Mouse (Mus musculus) spleen, adult 18-20 months (tissue): Measurements from ENCODE around the gene Spg21.

ENCODE experiments used
- DNase-seq, 2 experiments: peaks; one replicate each; pipeline ENCODE4 v3.0.0; 2022; ENCODE audit warnings: mixed read lengths in 2 of 2

Gene Spg21

DNA sequence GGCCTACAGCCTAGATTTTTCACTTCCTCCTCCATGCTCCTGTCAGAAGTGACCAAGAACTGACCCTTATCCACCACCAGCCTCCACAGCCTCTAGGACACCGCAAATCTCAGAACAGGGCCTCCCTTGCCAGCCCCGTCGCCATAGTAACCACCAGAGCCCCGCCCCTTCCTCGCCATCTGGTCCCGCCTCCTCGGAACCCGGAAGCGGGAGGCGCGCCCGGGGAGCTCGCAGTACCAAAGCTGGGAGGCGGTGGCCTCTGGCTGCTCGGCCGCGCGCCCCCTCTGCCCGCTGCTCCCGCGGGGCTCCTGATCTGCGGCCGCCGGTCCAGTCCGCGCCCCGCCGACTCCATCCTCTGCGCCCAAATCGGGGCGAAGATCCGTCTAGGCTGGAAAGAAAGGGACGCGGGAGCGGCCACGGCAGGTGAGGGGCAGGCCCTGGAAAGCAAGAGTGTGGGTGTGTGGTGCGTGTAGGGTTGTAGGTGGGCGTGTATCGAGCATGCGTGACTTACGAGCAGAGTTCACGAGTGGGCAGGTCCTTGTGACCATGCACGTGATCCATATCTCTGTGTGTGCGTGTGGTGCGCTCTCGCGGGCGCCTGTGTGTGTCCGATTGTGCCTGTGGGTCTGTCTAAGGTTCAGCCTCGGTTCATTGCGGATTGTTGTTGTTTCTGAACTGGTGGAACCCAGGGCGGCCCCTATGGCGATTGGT is at the start of gene Spg21:
Gene Spg21 (plus strand): TSS at position 216 of the 711 bp plus-strand sequence.
- peak; percentile 95 to 98 for DNase-seq

DNA sequence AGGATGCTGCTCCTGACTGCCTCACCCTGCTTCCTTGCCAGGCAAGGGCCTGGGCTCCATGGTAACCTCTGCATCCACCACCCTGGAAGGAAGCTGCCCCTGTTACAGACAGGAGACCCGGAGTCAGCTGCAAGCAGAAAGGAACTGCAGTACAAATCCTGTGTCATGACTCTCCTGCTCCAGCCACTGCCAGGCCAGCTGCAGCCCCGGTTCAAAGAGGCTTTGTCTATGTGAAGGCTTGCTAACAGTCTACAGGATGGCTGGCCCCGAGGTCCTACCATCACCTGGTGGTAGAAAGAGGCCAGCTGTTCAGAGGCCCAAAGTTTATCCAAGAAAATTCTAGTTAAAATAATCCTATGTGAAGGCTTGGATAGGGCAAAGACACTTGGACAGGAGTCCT is 49.4 kb upstream of the Spg21 start:
- DNase-seq, result no peak

GRCm38 (mm10) chr9:65417738-65418137 is 43.0 kb upstream of the Spg21 start:
- no peak for DNase-seq

- DNase-seq, result no peak
These were observed 41.1 kb upstream of the Spg21 start for GRCm38 (mm10) chr9:65419633-65420032.

DNA sequence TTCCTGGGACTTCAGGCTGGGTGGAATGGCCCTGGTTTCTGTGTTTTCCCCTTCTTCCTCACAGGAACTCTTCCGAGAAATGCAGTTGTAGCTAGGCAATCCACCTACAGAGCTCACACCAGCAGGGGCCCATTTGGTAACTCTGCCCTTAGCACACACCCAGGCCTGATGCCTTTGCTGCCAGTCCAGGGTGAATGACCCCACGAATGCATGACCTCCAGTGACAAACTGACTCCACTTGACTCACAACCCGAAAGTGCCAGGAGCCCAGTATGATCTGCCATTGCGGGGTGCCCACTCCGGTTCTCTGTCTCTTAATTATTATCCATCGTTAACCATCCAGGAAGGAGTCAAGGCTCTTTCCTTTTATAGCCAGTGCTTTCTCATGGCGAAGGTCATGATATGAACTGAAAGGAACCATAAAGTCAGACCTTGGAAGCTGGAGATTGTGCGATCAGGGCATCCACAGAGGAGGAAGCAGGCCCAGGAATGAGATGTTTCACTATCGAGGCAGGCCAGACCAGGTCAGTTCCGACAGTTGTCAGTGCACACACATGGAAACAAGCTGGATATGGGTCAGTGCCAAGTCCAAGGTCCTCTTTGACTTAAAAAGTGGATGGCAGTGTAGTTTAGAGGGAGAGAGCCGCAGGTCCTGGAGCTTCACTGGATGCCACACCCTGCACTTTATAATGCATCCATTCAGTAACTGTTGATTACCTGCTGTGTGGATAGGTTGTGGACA is 37.8 kb upstream of the Spg21 start, which contains the start of gene Slc51b:
Gene Slc51b (minus strand): TSS at position 196 of the 742 bp plus-strand sequence.
- no peak for DNase-seq

GRCm38 (mm10) chr9:65424393-65424792 is 36.4 kb upstream of the Spg21 start:
- DNase-seq, result no peak

GRCm38 (mm10) chr9:65427511-65427910 is 33.2 kb upstream of the Spg21 start:
- DNase-seq, result no peak

DNA sequence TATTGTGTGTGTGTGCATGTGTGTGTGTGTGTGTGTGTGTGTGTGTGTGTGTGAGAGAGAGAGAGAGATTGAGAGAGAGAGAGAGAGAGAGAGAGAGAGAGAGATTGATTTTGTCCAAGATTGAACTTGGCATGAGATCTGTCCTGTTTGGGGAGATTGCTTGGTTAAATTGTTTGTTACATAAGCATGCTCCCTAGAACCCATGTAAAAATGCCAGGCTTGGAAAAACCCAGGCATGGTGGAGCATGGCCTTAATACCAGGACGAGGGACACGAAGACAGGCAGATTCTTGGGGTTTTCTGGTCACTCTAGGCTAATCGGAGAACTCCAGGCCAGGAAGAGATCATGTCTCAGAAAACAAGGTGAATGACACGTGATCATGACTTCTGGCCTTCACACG is 32.7 kb upstream of the Spg21 start:
- DNase-seq, result no peak

DNA sequence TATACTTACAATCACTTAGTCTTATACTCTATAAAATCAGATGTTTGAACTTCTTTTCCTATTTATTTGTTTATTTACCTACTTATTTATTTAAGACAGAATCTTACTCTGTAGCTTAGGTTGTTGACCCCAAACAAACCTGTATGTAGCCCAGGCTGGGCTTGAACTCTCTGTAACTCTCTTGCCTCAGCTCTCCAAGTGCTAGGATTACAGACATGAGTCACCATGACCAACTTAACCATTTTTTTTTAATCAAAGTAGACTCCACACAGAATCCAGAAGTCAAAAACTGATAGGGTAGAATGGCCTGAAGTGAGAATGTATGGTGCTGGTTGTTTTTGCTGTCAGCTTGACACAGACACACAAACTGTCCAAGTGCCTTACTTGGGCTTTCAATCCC is 30.3 kb upstream of the Spg21 start:
- no peak for DNase-seq

DNA sequence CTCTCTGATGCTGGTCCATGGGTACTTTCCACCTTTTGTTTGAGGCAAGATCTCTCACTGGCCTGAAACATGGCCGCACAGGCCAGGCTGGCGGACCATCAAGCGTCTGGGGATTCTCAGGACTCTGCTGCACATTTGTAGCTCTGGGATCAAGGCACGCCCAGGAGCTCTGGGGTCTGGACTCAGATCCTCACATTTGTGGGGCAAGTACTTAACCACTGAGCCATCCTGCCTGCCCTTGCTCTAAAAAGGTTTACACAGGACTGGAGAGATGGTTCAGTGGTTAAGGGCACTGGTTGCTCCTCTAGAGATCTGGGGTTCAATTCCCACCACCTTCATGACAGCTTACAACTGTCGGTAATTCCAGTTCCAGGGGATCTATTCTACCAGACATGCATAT is 29.8 kb upstream of the Spg21 start:
- DNase-seq, result no peak

GRCm38 (mm10) chr9:65432236-65432635 is 28.5 kb upstream of the Spg21 start:
- DNase-seq, result peak; percentile 47 to 75

DNA sequence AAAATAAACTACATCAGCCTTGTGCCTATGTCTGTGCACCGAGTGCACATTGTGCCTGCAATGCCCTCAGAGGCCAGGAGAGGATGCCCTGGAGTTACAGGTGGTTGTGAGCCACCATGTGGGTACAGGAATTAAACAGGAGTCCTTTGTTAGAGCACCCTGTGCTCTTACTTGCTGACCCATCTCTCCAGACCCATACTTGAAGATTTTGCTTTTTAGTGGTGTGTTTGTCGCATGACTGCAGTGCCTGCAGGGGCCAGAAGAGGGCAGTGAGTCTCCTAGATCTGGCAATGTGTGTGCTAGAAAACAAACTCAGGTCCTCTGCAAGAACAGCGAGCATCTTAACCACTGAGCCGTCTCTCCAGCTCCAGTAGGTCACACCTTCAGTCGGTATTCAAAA is 26.6 kb upstream of the Spg21 start:
- peak; percentile 12 to 45 for DNase-seq

GRCm38 (mm10) chr9:65435211-65435610 is 25.5 kb upstream of the Spg21 start:
- no peak for DNase-seq

DNA sequence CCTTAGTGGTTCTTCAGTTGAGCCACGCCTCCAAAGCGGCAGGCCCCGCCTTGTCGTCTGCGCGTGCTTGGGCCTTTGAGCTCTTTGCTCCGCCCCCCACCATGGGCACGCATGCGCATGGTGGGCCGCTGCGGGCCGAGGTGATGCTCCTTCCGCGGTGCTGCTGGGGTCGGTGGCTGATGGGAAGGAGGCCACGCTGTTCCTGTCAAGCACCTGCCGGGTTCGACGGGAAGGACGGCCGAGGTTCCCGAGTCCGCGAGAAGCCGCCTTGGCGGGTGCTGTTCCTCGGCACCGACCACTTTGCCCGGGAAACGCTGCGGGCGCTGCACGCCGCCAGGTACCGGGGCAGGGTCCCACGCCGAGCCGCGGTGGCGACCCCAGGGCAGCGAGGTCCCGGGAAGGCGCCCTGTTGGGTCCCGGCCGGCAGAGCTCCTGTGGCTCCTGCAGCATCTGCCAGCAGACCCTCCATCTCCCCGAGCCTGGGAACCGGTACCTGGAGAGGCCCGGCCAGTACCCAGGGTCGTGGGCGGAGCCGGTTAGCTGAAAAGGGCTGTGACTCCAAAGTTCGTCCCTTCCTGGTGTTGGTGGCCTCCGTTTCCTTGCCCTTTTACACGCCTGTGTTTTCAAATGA is 25.0 kb upstream of the Spg21 start, which contains the start of gene Mtfmt:
Gene Mtfmt (plus strand): TSS at position 112 of the 631 bp plus-strand sequence.
- DNase-seq, result peak; percentile 92 to 98

- DNase-seq, result no peak
These were observed 16.1 kb upstream of the Spg21 start for GRCm38 (mm10) chr9:65444692-65445091.

DNA sequence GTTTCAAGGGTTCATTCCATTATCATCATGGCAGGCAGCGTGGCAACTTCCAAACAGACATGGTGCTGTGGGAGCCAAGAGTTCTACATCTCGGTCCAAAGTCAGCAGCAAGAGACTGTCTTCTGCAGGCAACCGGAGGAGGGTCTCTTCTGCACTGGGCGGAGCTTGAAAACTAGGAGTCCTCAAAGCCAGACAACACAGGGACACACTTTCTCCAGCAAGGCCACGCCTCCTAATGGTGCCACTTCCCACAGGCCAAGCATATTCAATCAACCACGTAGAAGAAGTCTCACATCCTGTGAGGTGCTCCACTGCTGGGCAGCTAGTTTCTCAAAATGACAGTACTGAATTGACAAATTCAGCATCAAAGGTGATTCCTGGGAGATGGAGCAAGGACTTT is 12.8 kb upstream of the Spg21 start:
- DNase-seq, result no peak

- no peak for DNase-seq
These were observed 1.8 kb upstream of the Spg21 start for GRCm38 (mm10) chr9:65458975-65459374.

DNA sequence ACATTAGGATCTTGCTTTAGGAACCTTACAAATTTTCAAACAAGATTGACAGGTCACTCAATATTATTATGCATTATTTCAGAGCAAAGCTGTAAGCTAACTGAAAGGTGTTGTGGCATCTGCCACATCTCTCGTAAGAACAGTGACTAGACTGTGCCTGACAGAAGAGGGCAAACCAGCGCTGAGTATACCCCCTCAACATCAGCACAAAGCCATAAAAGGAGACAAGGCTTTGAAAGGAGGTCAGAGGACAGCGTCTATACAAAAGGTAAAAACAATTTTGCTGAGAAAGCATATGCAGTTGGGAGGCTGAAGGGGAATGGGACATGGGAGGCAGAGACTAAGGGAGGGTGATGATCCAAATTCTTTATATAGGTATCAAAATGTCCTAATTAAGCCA is 549 bp upstream of the Spg21 start:
- DNase-seq, result no peak

GRCm38 (mm10) chr9:65462544-65462943 is 1.8 kb downstream of the Spg21 start:
- DNase-seq, result no peak

DNA sequence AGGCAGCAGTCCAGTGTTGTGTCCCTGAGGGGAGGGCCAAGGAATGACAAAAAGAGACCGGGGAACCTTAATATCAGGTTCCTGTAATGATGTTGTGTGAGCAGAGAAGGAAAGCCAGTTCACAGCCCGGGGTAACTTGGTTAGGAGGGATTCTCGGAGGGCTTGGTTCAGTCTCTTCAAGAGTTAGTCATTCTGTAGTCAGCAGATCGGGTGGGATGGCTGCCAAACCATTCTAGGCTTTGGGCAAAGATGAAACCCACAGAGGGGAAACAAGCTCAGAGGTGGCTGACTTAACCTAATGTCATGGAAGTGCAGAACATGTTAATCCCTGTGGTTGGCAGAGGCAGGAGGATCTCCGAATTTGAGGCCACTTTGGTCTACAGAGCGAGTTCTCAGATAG is 3.4 kb downstream of the Spg21 start:
- no peak for DNase-seq

DNA sequence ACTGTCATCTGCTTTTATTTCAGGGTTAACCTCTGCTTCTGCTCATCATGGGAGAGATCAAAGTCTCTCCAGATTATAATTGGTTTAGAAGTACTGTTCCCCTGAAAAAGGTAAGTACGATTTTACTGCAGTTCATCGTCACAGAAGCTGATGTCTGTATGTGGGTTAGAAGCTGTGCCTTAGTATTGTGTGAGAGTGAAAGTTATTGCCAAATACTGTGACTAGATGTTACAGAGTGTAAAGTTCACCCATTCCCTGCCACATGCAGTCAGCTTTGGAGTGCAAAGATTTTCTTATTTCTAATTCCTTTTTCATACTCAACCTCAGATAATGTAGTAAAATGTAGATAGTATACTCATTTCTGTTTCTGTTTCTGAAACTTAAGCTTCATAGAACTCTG is 4.5 kb downstream of the Spg21 start:
- DNase-seq, result no peak

GRCm38 (mm10) chr9:65467686-65468085 is 6.9 kb downstream of the Spg21 start:
- DNase-seq, result no peak

- no peak for DNase-seq
These were observed 12.0 kb downstream of the Spg21 start for GRCm38 (mm10) chr9:65472769-65473168.

DNA sequence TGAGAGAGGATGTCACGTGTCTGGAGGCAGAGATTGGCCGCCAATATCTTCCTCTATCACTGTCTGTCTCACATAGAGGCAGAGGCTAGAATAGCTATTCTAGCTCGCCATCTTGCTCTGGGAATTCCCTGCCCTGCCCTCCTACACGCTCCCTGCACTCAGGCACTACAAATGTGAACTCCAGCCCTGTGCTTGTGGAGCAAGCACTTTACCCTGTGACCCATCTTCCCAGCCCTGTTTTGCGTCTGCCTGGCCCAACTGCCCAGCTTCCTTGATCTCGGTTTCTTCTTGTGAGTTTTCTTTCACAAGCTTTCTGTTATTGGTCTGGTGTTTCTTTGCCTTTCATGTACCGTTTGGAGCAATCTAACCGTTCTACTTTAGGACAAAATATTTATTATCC is 18.4 kb downstream of the Spg21 start:
- DNase-seq, result no peak
